In the genomic region with DNA sequence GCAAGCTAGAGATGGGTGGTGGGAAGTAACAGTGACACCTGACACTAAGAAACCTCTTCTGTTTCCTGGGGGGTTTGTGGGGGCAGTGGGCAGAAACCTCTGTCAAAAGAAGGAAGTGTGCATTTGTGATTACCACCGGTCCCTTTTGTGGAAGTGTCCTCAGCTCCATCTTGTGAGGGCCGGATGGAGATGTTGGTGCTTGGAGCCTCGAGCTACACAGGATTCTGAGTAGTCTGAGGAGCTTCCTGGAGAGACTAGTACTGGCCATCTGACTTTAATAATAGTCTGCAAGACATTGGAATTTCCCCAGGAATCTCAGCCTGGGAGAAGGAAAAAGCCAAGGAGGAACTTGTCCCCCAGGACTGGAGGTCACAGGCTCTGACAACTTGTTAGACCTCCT, we compare ENCODE assay signal across 9 mouse cellular contexts. TPM values are rescaled to one million over a fixed set of nuclear protein-coding genes. Genes with fewer than 3 reads are reported as not detected.
DNase-seq lines count a peak whose midpoint lies in the region; ATAC-seq and TF ChIP-seq lines count a peak whose summit lies in the region.
"Had no signal": no experiment of that assay in that cellular context is flagged by ENCODE, and none has a peak within 500 bp of the region (broad histone marks: within the 10 kb centered on the region; RNA-seq: fewer than 3 reads in every experiment).

No protein-coding gene starts in this region.

- TF ChIP-seq POLR2A in olfactory bulb, adult 2 months (IDR thresholded peaks at IDR 0.05; ENCODE audit: insufficient read depth, low read depth, low read length) = no peak

- no peaks in the 10 kb centered on the region for H3K9me3 ChIP-seq in lung, embryonic 14.5 days (ENCODE audit: low read depth, low read length)
- no peaks in the 10 kb centered on the region for H3K9me3 ChIP-seq in kidney, embryonic 15.5 days (replicated peaks)
- no peaks in the 10 kb centered on the region for H3K9me3 ChIP-seq in hindbrain, embryonic 10.5 days
- H3K9me3 ChIP-seq: lung, embryonic 15.5 days had no signal

- no peaks in the 10 kb centered on the region for H3K36me3 ChIP-seq in lung, embryonic 14.5 days (ENCODE audit: insufficient read depth)
- no peaks in the 10 kb centered on the region for H3K36me3 ChIP-seq in kidney, embryonic 15.5 days
- no peaks in the 10 kb centered on the region for H3K36me3 ChIP-seq in hindbrain, embryonic 10.5 days
- H3K36me3 ChIP-seq: lung, embryonic 15.5 days had no signal

- H3K9ac ChIP-seq in lung, embryonic 14.5 days = no peak overlapping the region
- H3K9ac ChIP-seq in kidney, embryonic 15.5 days = no peak overlapping the region
- H3K9ac ChIP-seq: lung, embryonic 15.5 days had no signal

- H3K4me3 ChIP-seq in lung, embryonic 14.5 days (ENCODE audit: low read depth, low read length) = no peak overlapping the region
- no peak overlapping the region for H3K4me3 ChIP-seq in brown adipose tissue, adult 24 weeks (ENCODE audit: insufficient read depth, low read depth, low read length)
- no peak overlapping the region for H3K4me3 ChIP-seq in kidney, embryonic 15.5 days (replicated peaks)
- H3K4me3 ChIP-seq in olfactory bulb, adult 2 months (ENCODE audit: insufficient read depth, low read depth, low read length) = no peak overlapping the region
- H3K4me3 ChIP-seq in hindbrain, embryonic 10.5 days = no peak overlapping the region
- H3K4me3 ChIP-seq: lung, embryonic 15.5 days had no signal

- no peak overlapping the region for H3K27ac ChIP-seq in lung, embryonic 14.5 days (ENCODE audit: low read depth)
- H3K27ac ChIP-seq in brown adipose tissue, adult 24 weeks (replicated peaks; ENCODE audit: low read depth, low read length) = peak overlapping the region; percentile 86
- H3K27ac ChIP-seq in kidney, embryonic 15.5 days = peak overlapping the region; percentile 54; the same call in 1 of the 2 replicates
- H3K27ac ChIP-seq in olfactory bulb, adult 2 months (ENCODE audit: insufficient read depth, low read depth, low read length) = peak overlapping the region; percentile 81
- H3K27ac ChIP-seq in hindbrain, embryonic 10.5 days = no peak overlapping the region

- no peak for ATAC-seq in lung, embryonic 14.5 days (ENCODE audit: insufficient read depth)
- no peak for ATAC-seq in kidney, embryonic 15.5 days (replicated peaks; ENCODE audit: low FRiP score)

- no peak for TF ChIP-seq CTCF in lung, embryonic 14.5 days (IDR thresholded peaks at IDR 0.05; ENCODE audit: low read depth)
- no peak for TF ChIP-seq CTCF in olfactory bulb, adult 2 months (IDR thresholded peaks at IDR 0.05; ENCODE audit: insufficient read depth, low read depth, low read length)

- H3K4me1 ChIP-seq in lung, embryonic 14.5 days (ENCODE audit: insufficient read depth) = peaks cover 22% of the 10 kb centered on the region
- peaks cover 67% of the 10 kb centered on the region for H3K4me1 ChIP-seq in brown adipose tissue, adult 24 weeks (ENCODE audit: control insufficient read depth, insufficient read depth, insufficient read length, low read length)
- peaks cover 83% of the 10 kb centered on the region for H3K4me1 ChIP-seq in kidney, embryonic 15.5 days
- peaks cover 57% of the 10 kb centered on the region for H3K4me1 ChIP-seq in olfactory bulb, adult 2 months (ENCODE audit: control insufficient read depth, insufficient read depth, low read length)
- peaks cover 87% of the 10 kb centered on the region for H3K4me1 ChIP-seq in hindbrain, embryonic 10.5 days (replicated peaks)

- no peak overlapping the region for H3K4me2 ChIP-seq in lung, embryonic 14.5 days
- no peak overlapping the region for H3K4me2 ChIP-seq in kidney, embryonic 15.5 days

- DNase-seq in lung, embryonic 14.5 days = peak; percentile 29
- DNase-seq in lung, postnatal 25 days (ENCODE audit: low spot score) = no peak
- DNase-seq in hindbrain, embryonic 10.5 days (ENCODE audit: low spot score) = no peak
- no peak for DNase-seq in urinary bladder, postnatal 25 days (ENCODE audit: low spot score)
- DNase-seq in lung, adult 18-20 months = no peak

- 56% methylated on average over 3 of the region's 3 CpGs for WGBS in lung, embryonic 14.5 days
- WGBS in kidney, embryonic 15.5 days = 52% methylated on average over 3 of the region's 3 CpGs
- WGBS in olfactory bulb, adult 2 months = 64% methylated on average over 3 of the region's 3 CpGs
- WGBS in hindbrain, embryonic 10.5 days = 44% methylated on average over 3 of the region's 3 CpGs

- H3K27me3 ChIP-seq in lung, embryonic 14.5 days (ENCODE audit: insufficient read depth, low read length) = no peaks in the 10 kb centered on the region
- no peaks in the 10 kb centered on the region for H3K27me3 ChIP-seq in kidney, embryonic 15.5 days
- no peaks in the 10 kb centered on the region; the same call in 1 of the 2 replicates for H3K27me3 ChIP-seq in hindbrain, embryonic 10.5 days (ENCODE audit: insufficient read depth, poor library complexity, severe bottlenecking)
- H3K27me3 ChIP-seq: lung, embryonic 15.5 days had no signal

RNA-seq across cellular contexts. Expression of a gene that starts 17.2 kb away (rescaled TPM):
- 8.4 and 9.6 TPM in 2 replicates for polyA plus RNA-seq in lung, embryonic 14.5 days (2014; fragmentation: Nextera tagmentation; extraction: Ambion mirVana)
- polyA plus RNA-seq in brown adipose tissue, adult 24 weeks (2012; ENCODE audit: insufficient read depth, insufficient read length, missing spikeins) = 2.3 and 5.0 TPM in 2 replicates
- polyA plus RNA-seq in kidney, embryonic 15.5 days (2015; fragmentation: Nextera tagmentation; extraction: Ambion mirVana) = 7.1 and 7.5 TPM in 2 replicates
- not detected in 2 replicates for polyA plus RNA-seq in olfactory bulb, adult 2 months (2012; ENCODE audit: insufficient read depth, insufficient read length, low replicate concordance, missing spikeins)
- 6.9 and 9.7 TPM in 2 replicates for polyA plus RNA-seq in hindbrain, embryonic 10.5 days (2016; fragmentation: Nextera tagmentation; extraction: Ambion mirVana)

RNA-seq across cellular contexts. Expression of a gene that starts 54.8 kb away (rescaled TPM):
- not detected in 2 replicates for polyA plus RNA-seq in lung, embryonic 14.5 days (2014; fragmentation: Nextera tagmentation; extraction: Ambion mirVana)
- polyA plus RNA-seq in brown adipose tissue, adult 24 weeks (2012; ENCODE audit: insufficient read depth, insufficient read length, missing spikeins) = not detected in 2 replicates
- polyA plus RNA-seq in kidney, embryonic 15.5 days (2015; fragmentation: Nextera tagmentation; extraction: Ambion mirVana) = 1.4 and 49.7 TPM in 2 replicates
- not detected in 2 replicates for polyA plus RNA-seq in olfactory bulb, adult 2 months (2012; ENCODE audit: insufficient read depth, insufficient read length, low replicate concordance, missing spikeins)
- 1.1 TPM in 1 of 2 replicates, not detected in the other for polyA plus RNA-seq in hindbrain, embryonic 10.5 days (2016; fragmentation: Nextera tagmentation; extraction: Ambion mirVana)

Comparison
In these comparisons a context has a peak if more than half of its experiments do, and no peak if none do; other contexts are left out.
1. H3K27ac ChIP-seq: peak in brown adipose tissue, adult 24 weeks (single experiment), kidney, embryonic 15.5 days (single experiment) and olfactory bulb, adult 2 months (single experiment); none in lung, embryonic 14.5 days (single experiment) and hindbrain, embryonic 10.5 days (single experiment).